Mouse (Mus musculus) megakaryocyte, adult 5-6 weeks (primary cell): ENCODE results near the gene Tanc1. TPM values are rescaled to one million over a fixed set of nuclear protein-coding genes. Genes with fewer than 3 reads are reported as not detected.

Source experiments
- ATAC-seq: 2 replicates; pipeline ENCODE4 v1.8.0; 2016; ENCODE audit warnings: mild to moderate bottlenecking, inconsistent platforms; ENCODE audit not compliant: poor library complexity, severe bottlenecking
- total RNA-seq, 2 experiments: library from RNA; stranded (forward) in 1 of 2; stranded (reverse) in 1 of 2; fragments of 153-499, 151-499 nt in 1 of 2; fragments of 221-1000, 200-1000 nt in 1 of 2; gene quantifications; 2 replicates each; pipeline versions ENCODE4 v1.2.3 to v1.2.4; 2015 to 2017

Tanc1 gene
- total RNA-seq, 2 experiments from 2014 or later = 1.2 to 1.7 TPM

DNA sequence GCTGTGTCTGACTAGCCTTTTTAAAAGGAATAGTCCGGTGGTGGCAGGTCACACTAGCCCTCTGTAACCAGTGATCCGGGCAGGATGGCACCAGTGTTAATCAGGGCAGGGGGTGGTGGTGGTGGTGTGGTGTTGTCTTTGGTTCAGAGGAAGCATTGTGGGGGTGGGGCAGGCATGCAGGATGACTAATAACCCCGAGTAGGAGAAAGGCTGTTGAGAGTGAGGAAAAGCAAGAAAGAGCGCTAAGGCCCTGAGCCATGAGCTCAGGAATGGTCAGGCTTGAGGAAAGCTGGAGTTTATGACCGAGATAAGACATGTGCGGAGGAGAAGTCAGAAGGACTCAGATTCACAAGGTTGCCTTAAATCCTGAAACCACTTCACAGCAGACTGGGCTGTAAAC, 64.6 kb downstream of the Tanc1 start:
- ATAC-seq = no peak

DNA sequence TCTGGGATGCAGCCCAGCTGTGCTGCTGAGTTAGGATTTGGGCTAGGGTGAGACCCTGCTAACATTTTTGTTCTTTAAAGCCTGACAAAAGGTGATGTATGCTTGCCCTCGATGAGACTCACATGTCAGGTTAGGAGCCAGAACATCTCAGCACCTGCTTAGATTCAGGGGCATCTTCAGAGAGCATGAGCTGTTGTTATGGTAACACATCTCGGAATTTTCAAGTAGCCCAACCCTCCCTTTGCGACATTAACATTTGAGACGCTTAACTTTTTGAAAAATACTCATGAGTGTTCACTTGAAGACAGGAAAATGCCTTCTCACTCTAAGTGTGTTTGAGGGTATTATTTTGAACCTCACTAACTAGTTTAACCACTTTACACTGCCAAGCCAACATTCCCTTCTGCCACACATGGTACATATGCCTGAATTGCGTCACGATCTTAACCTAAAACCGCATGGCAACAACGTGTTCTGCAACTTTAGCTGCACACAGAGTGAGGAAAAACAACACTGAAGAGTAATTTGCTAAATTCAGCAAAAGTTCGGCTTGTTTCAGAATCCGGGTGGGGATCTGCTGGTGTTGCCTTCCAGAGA, 67.7 kb downstream of the Tanc1 start:
- no peak for ATAC-seq

DNA sequence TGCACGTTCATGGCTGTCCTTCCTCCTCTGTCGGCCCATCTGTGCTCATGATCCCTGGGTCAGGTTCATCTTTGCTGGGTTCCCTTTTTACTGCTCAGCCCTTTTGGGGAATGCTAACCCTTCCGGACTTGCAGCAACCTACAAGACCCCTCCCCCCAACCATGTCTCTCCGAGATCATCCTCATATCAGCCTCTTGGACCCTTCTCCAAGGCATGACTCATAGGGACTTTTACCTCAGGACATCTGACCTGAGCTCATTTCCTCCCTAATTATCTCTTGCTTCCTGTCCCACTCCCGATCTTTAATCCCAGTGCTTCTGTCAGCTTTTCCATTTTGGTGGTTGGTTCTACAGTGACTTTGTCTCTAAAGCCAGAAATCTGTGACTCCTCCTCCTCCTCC, 68.9 kb downstream of the Tanc1 start:
- ATAC-seq = no peak

DNA sequence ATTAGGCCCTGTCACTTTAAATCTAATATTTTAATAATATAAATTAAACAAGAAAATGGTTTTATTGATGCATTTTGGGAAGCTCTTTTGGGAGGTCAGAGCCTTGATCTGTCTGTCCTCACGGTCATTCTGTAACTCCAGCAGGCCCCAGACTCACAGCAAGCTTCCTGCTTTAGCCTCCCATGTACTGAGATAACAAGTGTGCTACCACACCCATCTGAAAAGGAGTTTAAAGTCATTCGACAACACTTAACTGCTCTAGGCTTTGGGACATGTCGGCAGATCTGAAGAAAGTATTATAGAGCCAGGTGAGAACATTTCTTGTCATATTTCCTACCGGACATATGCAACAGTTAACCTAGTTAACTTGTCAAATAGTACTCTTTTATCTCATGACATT, 69.3 kb downstream of the Tanc1 start:
- no peak for ATAC-seq

DNA sequence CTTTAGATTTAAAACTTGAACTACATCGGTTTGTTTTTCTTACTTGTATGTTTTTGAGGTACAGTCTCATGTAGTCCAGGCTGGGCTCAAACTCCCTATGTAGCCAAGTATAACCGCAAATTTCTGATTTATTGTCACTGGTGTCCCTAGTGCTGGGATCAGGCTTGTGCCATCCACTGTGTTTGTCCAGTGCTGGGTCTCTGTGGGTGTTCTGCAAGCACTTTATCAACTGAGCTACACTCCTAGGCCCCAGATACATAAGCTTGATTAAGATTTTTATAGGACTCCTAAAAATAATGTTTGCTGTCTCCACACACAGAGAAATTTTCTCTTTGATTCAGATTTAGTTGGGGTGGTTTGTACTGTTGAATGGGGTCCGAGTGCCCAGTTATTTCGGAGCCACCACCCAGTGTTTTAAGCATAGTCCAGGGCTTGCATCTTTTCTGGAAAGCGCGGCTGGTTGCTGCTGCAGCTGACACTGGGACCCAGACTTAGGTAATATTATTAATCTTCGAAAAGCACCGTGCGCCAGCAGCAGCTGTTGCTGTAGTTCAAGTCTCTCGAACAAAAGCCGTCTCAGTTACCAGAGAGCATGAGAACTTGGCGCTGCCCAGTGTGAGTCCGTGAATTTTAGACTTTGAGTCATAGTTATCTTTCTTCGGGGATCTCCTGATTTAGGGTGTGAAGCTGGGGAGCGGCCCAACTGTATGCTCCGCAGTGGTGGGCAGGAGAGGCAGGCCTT, 73.2 kb downstream of the Tanc1 start:
- no peak for ATAC-seq

DNA sequence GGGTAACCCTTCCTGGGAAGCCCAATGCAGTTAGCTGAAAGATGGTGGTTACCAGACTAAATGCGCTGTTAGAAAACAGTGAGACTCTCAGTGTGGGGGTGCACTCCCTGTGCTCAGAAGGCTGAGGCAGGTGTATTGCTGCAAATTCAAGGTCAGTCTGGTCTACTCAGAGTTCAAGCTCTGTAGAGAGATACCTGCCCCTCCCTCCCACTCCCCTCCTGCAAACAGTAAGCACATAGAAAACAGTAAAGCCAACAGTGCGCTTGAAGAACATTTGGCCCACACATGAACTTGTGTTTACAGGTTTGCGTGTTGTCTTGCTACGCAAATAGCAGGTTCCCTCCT, 73.7 kb downstream of the Tanc1 start:
- no peak for ATAC-seq

DNA sequence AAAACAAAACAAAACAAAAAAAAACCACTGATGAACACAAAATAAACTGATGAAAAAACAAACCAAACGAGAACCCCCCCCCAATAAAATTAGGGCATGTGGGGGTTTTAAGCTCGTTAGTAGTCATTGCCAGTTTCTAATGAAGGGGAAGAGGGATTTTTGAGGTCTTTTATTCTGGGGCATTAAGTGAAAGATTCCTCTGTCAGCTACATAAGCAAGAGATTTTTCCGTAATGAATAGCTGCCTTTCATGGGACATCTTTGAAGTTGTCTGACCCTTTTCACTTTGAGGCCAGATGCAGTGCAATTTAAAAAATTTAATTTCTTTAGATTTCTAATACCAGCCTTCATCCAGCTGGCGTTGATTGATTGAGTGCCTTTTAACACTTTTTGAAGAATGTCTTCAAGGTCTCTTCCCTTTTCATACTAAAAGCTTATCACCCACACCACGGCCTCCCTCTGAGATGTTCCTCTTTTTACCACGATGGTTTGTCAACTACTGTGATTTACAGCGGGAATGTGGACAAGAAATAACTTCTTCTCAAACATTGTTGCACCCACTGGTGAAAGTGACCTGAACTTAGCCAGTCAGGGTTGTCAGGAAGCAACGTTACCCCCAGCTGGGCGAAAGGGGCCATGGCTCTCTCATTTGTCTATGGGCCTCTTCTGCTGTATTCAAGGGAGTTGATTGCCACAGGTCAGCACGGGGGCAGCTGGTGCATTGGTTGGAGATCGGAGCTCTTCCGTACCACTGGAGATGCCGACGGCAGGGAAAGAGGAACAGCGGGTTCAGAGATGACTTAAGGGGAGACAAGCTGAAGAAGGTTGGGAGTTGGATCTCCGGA, 76.6 kb downstream of the Tanc1 start:
- no peak for ATAC-seq

DNA sequence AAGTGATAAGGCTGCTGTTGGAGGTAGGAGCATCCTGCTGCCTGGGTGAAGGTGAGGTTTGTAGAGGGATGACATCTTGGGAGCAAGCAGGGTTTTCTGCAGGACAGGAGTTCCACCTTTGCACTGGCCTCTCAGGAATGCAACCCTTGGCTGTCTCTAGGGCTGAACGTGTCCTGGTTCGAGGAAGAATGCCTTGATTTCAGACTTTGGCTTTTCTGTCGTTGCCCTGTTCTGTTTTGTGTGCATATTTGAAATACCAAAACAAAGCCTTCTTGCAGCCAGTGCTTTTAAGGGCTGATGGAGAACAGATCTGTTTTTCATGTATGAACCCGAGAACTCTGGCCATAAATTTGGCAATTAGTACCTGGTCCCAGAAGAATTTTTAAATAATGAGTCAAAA, 79.3 kb downstream of the Tanc1 start:
- ATAC-seq = no peak

DNA sequence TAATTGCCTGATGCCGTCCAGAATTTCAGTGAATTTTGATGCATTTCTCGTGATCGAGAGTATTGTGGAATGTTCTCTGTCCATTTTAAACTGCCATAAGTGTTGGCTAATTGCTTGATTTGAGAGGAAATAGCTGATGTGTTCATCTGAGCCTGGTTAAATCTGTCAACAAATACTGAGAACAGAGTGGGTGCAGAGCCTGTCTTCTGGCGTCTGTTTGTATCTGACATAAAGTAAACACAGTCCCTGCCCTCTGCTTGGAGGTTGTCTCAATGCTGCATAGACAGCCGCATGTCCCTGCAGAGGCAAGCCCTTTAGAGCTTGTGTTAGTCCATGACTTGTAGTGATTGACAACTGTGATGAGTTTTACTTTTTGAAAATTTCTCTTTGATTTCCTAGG, 81.6 kb downstream of the Tanc1 start:
- ATAC-seq = no peak

DNA sequence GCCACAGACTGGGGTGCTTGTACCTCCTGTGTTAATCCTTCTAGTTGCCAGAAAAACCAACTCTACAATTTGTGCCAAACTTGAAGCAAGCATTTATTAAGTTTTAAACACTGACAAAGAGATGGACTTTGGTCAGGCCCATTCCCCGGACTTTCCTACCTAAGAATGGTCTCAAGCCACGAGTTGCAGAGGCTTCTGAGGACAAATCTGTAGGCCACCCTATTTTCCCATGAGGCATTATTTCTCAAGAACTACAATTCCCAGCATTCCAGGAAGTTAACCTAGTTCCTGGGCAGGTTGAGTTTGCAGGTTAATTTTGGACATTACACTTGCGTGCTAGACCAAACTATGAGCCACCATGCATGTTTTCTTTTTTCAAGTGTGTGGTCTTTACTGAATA, 85.3 kb downstream of the Tanc1 start:
- no peak for ATAC-seq

DNA sequence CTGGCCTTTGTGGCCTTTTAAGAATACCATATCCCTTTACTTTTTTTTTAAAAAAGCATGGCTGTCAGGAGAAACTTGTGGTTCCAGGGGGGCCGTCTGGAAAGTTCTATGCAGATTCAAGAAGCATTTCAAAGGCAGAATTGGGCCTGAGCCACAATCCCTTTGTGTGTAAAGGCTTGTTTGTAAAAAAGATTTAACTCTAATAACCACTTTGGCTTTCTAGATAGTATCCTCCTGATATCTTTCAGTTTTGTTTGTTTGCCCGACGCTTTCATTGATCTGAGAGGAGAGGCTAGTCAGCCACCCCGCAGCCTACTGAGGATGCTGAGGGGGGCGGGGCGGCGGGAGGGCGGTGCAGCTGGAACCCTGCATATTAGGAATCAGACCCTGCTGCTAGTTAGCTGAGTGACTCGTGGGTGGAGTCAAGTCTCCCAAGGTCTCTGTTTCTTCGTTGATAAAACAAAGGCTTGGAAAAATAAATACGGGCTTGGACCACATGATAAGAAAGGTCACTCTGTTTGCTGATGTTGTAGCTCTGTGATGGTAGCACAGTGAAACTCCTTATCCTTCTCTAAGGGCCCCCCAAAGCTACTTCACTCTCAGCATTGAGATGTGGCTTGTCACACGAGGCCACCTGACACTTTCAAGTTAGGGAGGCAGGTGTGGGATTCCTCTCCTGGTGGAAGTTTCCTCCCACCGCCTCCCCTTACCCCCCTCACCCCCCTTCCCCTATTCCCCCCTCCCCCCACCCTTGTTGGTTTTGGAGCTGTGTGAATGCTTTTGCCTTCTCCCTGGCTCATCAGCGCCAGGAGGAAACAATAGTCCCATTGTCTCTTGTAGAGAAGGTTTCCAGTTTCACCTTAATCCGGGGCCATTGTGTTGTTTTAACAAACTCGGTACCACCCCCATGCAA, 86.1 kb downstream of the Tanc1 start:
- ATAC-seq = no peak

DNA sequence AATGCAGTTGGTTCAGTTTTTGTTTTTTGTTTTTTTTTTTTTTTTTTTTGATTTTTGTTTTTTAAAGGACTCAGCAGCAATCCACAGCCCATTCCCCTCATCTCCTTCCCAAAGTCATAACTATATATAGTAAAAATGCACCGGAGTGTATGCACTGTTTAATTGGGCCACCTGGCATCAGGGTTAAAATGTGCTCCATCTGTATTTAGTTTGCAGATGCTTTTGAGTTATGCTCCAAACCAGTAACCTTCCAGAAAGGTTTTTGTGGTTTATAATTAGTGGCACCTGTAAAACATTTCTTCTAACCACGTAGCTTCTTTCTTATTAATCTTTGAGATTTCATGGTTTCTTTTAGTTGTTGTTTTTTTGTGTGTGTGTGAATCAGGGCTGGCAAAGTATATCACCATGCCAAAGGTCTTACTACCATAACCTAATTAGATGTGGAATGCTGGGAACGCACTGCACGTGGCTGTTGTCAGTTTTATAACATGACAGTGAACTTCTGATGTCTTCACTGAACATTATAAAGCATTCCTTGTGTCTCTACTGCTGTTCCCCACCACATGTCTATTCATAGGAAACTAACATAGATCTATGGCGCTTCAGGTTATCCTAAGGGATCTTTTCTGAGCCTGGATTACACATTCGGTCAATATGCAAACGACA, 86.9 kb downstream of the Tanc1 start:
- ATAC-seq = no peak

DNA sequence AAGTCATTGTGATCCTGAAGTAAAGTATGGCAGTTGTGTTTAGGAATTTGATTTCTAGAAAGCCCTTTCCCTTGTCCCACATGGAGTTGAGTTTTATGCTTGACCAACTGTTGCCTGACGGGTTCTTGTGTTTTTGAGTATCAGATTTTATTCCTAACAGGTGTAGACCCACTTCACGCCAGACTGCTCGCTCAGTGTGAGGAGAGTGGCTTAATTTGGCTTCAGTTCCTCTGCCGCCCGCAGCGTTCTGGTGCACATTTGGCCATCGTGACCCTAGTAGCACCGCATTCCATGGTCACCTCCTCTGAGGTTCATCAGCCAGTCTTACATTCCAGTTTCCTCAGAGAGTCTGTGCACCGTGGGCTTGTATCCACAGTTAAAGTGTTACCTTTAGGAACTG, 88.1 kb downstream of the Tanc1 start:
- ATAC-seq = no peak

DNA sequence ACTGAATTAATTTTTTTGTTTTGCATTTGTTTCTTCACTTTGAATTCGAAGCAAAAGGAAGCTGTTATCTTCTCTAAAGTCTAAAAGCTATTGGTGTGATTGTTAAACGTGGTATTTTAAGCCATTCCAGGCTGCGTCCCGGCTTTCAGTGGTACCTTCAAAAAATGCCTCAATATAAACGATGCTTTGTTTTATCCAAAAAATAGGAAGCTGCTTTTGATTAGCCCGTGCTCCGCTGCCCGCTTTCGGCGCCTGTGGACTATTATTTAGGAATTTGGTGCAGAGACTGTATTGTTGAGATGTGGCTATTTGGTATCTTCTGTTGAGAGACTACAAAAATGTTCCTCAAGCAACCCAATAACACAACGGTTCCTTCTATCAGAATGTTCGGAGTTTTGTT, 93.4 kb downstream of the Tanc1 start:
- no peak for ATAC-seq

DNA sequence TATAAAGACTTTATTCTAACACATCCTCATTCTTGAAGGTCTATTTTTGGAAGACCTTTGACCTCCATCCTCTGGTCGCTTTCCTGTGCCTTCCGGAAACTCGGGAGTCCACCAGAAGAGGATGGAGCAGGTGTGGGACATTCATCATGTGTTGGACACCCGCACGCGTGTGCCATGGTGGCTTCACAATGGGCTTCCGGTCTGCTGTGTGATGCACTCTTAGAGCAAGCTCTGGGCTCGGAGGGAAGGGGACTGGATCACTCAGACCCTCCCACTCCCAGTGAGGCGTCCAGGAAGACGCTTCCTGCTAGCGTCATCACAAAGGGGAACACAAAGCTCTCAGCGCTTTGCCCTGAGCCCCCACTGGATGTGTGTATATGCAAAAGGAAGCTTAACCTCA, 95.0 kb downstream of the Tanc1 start:
- no peak for ATAC-seq

DNA sequence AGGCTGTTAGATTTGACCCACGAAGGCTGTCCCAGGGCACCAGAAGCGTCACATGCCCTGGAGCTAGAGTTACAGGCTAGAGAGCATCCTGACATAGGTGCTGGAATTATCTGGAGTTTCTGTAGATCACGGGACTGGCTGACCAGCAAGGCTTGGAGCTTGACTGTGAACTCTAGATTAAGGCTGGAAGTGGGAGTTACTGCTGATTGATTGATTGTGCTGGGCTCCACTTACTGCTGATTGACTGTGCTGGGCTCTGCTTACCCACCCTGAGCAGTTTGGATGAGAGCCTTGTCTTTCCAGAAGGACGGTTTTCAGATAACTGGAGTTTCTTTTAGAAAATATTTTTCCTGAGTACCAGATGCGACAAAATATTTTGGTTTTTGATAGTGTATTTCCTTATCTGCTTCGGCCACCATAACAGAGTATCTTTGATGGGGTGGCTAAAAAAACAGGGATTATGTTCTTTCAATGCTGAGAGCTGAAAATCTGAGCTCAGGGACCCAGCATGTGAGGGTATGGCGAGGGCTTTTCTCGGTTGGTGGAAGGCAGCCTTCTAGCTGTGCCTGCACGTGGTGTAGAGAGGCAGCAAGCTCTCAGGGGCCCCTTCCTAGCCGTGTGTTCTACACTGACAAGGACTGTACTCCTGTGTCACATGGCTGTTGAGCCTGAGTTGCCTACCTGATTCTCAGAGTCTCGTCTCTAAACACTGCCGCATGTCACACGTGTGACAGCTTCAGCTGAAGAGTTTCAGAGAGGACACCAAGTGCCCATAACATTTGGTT, 96.3 kb downstream of the Tanc1 start:
- no peak for ATAC-seq

DNA sequence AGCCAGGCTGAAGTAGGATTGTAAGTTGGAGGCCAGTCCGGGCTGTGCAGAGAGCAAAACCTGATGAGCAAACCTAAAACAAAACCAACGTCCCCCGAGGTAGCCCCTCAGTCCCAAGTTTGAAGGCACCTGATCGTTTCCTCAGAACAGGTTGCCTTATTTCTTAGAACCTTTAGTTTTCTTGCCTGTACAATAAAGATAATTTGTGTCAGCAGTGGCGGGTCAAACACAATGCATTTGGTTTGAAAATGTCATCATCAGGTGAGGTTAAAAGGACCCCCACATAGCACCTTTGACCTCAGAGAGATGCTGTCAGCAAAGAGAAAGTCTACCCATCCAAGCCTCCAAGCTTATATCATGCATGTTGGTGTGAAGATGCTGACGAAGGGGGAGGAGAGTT, 98.9 kb downstream of the Tanc1 start:
- ATAC-seq = no peak

DNA sequence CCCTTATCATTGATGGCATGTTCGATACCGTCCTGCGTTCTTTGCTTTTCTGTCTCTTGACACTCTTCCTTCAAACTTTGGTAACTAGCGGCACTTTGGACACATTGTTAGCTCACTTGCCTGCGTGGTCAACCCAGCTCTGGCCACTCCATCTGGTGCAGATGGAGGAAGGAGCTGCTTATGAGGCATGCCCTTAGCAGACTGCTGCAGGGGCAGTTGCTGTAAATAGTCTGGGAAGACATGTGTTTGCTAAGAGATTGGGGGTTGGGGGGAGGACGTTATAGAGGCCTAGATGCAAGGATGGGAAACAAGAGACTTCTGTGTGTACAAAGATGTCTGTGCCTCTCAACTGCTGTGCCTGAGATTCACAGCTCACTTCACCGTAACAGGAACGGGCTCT, 100.2 kb downstream of the Tanc1 start:
- ATAC-seq = no peak

DNA sequence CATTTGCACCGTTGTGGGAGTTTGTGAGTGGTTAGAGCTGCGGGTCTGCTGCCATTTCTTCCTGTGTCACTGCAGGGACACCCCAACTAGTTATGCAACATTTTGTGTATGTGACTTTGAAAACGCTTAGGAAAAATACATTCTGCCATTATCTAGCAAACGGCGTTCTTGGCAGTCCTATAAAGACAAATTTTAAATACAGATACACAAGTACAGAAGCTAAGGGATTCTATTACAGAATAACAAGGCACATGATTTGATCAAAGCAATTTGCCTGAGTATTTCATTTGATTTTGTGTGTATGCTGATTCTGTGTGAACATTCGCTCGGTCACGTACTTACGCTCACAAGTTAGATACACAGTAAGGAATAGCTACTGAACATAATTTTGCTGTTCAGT, 100.6 kb downstream of the Tanc1 start:
- no peak for ATAC-seq
